Mouse (Mus musculus): Measurements from ENCODE around the gene Aspscr1.

Aspscr1 gene

DNA sequence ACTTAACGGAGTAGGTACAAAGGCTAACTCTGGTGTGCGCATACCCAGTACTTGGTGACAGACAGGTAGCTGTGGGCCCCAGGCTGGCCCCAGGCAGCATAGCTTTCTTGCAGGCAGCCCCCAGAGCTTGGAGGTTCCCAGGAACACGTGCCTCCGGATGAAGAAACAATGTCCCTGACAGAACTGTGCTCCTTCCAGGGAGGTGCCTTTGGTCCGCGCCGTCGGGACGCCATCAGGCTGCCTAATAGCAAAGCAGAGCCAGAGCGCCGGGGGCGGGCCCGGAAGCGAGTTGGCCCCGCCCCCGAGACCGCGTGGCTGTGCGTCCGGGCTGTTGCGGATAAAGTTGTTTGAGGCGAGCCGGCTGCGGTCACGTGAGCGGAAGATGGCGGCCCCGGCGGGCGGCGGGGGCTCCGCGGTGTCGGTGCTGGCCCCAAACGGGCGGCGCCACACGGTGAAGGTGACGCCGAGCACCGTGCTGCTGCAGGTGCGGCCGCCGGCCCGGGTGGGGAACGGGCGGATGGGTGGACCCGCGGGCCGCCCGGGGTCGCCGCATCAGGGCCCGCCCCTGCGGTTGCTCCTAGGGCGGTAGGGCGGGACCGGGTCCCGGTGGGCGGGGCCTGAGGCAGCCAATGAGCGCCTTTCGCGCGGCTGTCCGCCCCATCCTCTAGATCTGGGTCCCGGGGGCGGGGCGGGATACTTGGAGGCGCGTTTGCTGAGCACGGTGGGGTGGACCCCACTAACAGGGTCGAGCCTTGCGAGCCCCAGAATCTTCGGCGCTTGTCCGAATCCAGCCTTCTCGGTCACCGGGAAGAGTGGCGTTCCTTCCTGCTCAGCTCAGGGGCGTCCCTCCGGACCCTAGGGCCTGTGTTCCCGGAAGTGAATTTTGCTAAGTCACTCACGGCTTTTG, at the start of gene Aspscr1:
Gene Aspscr1, plus strand, starts transcription at position 287 of the 907 bp plus-strand sequence.
- peak; percentile 95 to 96 for DNase-seq

- peak; percentile 69 to 77 for DNase-seq
Measured at GRCm38 (mm10) chr11:120623961-120624679, 48.7 kb upstream of the Aspscr1 start.

DNA sequence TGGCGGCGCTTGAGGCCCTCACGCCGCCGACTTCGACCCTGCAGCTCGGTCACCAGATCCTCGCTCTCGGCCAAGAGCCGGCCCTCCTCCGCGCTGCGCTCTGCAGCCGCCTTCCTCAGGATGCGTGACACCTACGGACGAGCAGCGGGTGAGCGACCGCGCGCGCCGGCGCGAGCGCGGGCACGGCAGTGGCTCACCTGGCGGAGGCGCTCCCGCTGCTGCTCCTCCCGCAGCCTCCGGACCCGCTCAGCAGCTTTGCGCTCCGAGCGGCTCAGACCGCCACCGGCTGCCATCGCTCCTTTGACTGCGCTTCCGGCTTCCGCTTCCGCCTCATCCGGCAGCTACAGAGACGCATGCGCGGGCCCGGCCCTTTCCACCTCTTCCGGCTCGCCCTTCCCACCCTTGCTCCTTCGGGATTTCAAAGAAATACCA, 48.1 kb upstream of the Aspscr1 start:
- peak; percentile 89 to 90 for DNase-seq

DNA sequence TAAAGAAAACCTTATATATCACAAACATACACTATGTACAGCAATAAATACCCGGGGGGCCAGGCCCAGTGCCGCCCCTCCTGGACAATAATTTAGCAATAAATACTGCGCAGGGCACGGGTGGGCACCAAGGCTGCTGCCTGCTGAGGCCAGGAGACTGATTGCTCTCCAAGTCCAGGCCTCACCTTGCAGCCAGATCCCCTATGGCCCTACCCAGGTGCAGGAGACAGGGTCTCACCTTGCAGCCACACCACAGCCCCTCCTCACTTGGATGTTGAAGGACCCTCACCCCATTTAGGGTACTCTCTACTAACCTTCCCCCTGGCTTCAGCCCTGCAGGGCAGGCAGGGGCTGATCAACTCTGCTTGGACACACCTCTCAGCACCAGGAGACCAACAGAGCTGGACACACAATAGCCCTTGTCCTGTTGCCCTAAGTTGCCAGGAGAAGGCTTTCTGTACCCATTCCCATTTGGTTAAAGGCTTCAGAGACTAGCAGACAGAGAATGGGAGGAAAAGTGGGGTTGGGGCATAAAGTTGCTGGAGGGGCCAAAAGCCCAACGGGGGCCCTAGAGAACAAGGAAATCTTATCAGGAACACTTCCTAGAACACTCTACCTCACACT, 47.5 kb upstream of the Aspscr1 start, which contains the start of gene Sirt7:
Gene Sirt7, minus strand, starts transcription at position 89 of the 624 bp plus-strand sequence.
- no peak for DNase-seq

- DNase-seq: no peak
Measured at GRCm38 (mm10) chr11:120626785-120627467, 45.8 kb upstream of the Aspscr1 start.

DNA sequence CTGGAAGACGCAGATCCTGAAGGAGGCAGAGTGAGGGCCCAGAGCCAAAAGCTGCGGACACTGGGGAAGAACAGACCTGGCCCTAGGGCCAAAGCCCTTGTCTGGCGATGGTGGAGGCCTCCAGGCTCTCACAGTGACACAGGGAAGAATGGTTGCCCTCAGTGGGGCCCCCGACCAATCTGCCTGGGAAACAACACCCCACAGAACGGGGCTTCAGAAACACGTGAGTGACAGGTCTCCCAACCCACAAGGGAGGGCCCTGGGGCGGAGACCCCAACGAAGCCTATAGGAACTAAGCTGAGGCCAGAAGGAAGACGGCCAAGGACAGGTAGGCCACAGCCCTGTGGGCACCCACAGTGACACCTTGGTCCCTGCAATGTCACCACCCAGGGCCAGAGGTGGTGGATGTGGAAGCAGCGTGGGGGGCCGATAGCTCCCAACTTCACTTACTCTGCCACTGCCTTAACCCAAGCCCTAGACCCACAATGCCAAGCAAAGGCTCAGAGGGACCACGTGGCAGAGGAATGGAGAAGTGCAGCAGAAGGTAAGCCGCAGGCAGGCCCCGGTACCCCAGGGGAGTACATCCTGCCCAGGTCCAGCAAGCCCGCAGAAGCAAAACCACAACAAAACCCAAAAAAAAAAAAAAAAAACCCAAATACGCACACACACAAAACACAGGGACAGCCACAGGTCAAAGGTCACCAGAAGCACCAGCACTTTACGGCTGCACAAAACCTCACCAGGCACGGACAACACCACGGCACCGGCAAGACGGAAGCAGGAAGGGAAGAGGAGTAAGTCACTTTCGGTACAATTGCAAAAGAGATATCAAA, 45.1 kb upstream of the Aspscr1 start:
- DNase-seq: no peak

- DNase-seq: no peak
Measured at GRCm38 (mm10) chr11:120628601-120629340, 44.0 kb upstream of the Aspscr1 start.

- DNase-seq: no peak
Measured at GRCm38 (mm10) chr11:120629341-120629730, 43.4 kb upstream of the Aspscr1 start.

DNA sequence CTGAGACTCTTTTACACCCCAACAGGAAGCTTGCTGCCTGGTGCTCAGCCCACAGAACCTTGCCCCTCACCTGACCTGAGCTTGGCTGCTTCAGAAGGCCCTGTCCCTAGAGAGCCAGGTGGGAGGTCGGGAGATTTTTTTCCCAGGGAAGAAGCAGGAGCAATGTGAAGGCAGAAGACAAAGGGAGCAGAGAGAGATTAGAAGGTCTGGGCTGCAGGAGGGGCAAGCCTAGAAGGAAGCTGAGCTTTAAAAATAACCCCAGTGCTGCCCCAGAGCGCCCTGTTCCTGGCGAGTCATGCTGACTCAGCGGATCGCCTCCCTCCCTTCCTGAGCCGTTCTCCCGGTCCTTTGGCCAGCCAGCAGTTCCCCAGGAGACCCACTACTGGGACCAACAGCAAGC, 42.9 kb upstream of the Aspscr1 start:
- no peak for DNase-seq

GRCm38 (mm10) chr11:120630401-120630871, 42.3 kb upstream of the Aspscr1 start:
- no peak for DNase-seq

- no peak for DNase-seq
Measured at GRCm38 (mm10) chr11:120630881-120631725, 41.7 kb upstream of the Aspscr1 start.

GRCm38 (mm10) chr11:120631726-120632448, 40.9 kb upstream of the Aspscr1 start:
- no peak for DNase-seq

GRCm38 (mm10) chr11:120632559-120633519, 39.9 kb upstream of the Aspscr1 start:
- DNase-seq: peak; percentile 63 to 69

- DNase-seq: peak; percentile 95
Measured at GRCm38 (mm10) chr11:120633520-120634343, 39.0 kb upstream of the Aspscr1 start, which contains the start of gene Mafg. Mafg (minus strand) TSS chr11:120633600.

DNA sequence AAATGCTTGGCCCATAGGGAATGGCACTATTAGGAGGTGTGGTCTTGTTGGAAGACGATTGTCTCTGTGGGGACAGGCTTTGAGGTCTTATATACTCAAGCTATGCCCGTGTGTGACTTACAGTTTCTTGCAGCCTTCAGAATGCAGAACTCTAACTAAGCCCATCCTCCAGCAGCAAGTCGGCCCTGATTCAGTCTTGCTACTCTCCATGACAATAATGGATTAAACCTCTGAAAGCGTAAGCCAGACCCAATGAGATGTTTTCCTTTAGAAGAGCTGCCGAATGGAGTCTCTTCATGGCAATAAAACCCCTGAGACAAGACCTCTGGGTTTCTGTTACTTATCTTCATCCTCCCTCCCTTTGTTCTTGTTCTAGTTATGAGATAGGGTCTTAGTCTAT, 38.0 kb upstream of the Aspscr1 start:
- no peak for DNase-seq

- no peak for DNase-seq
Measured at GRCm38 (mm10) chr11:120641255-120641654, 31.5 kb upstream of the Aspscr1 start.

DNA sequence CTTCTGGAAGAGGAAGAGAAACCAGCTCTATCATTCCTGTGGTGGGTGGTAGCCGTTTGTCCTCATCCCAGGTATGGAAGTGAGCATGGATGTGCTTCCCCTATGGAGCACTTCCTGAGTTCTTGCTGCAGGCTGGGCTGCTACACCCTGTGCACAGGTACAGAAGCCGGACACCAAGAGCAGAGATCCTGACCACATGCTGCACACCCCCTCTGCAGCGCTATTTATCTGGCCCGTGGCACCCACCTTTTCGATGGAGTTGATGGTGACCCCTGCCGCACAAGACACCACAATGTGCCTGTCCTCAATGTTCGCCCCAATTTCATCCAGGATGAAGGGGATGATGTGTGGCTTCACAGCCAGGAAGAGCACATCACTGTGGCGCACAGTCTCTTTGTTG, 30.9 kb upstream of the Aspscr1 start:
- no peak for DNase-seq
